Mouse (Mus musculus) frontal cortex, adult (tissue): Measurements from ENCODE around the gene Tnf.

Experiments
- ATAC-seq: cut with Nextera tagmentation; 2 replicates; pipeline ENCODE4 v1.9.2; 2017; ENCODE audit warnings: mild to moderate bottlenecking, moderate library complexity, mixed read lengths; ENCODE audit not compliant: low TSS enrichment

Gene Tnf

GRCm38 (mm10) chr17:35155451-35155850, 46.4 kb downstream of the Tnf start:
- no peak for ATAC-seq

DNA sequence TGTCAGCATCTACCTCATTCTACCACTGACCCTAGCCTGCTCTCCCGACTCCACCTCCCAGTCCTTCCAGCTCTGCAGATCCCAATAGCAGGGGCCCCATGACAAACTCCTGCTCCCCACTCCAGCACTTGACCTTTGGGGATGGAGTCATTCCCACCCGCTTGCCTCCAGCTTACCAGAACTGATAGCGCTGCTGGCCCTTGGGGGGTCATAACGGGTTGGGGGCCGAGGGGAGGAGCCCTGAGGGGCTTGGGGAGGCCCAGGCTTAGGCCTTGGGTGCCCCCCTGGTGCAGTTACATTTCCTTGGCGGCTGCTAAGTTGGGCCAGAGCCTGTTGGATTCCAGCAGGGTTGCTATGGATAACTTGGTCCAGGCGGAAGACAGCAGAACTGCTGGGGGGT, 47.2 kb downstream of the Tnf start:
- no peak for ATAC-seq

GRCm38 (mm10) chr17:35153931-35154330, 47.9 kb downstream of the Tnf start:
- no peak for ATAC-seq

DNA sequence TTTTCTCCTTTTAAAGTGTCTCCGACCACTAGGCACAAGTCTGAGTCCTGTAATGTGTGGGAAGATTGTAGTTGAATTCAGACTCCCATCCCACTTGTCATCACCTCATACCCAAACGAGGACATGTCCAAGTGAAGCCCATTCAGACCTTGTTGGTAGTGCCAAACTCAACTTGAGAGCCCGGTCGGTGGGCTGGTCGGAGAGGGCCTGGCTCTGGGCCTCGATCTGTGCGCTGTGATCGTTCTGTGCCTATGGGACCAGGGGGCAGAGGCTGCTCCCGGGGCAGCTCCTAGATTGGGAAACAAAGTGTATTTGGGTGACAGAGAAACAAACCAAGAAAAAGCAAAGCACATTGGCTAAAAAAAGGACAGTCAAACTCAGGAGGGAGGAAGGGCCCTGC, 48.7 kb downstream of the Tnf start:
- ATAC-seq: no peak

- ATAC-seq: no peak
Measured at GRCm38 (mm10) chr17:35152121-35152520, 49.7 kb downstream of the Tnf start.
